Mouse (Mus musculus): ENCODE measurements around the gene Wnk2. TPM values are rescaled to one million over a fixed set of nuclear protein-coding genes. Genes with fewer than 3 reads are reported as not detected.
A peak's percentile ranks its signal among the peaks of the same experiment; 100 is the strongest.

Gene Wnk2
- polyA plus RNA-seq, 1 experiment from 2014 or later: 0.50 TPM

GRCm38 (mm10) chr13:49146698-49147006 is 1.2 kb downstream of the Wnk2 start:
- H3K4me2 ChIP-seq (ENCODE audit: low read length): peak overlapping the region; percentile 100
- peaks cover 17% of the 10 kb centered on the region for H3K27me3 ChIP-seq (ENCODE audit: insufficient read depth, low read length)
- no peaks in the 10 kb centered on the region for H3K9me3 ChIP-seq (replicated peaks; ENCODE audit: low read length)
- peaks cover 12% of the 10 kb centered on the region; the same call in 1 of the 2 replicates for H3K4me1 ChIP-seq (replicated peaks; ENCODE audit: insufficient read depth, low read length)
- H3K36me3 ChIP-seq (ENCODE audit: insufficient read depth, low read length): no peaks in the 10 kb centered on the region
- peak overlapping the region; percentile 65 for H3K9ac ChIP-seq (ENCODE audit: low read depth, low read length)
- no peak for TF ChIP-seq CTCF (IDR thresholded peaks at IDR 0.05; ENCODE audit: low read depth)
- ATAC-seq (replicated peaks; ENCODE audit: low FRiP score, low read depth) (no peak), DNase-seq (ENCODE audit: low spot score) (no peak)
- H3K27ac ChIP-seq: no peak overlapping the region
- 1% methylated on average over 44 of the region's 44 CpGs for WGBS
- H3K4me3 ChIP-seq (replicated peaks; ENCODE audit: low read depth, low read length): peak overlapping the region; percentile 64

- peak overlapping the region; percentile 64 for H3K4me3 ChIP-seq (replicated peaks; ENCODE audit: low read depth, low read length)
- no peaks in the 10 kb centered on the region for H3K9me3 ChIP-seq (replicated peaks; ENCODE audit: low read length)
- no peak for DNase-seq (ENCODE audit: low spot score)
- H3K27me3 ChIP-seq (ENCODE audit: insufficient read depth, low read length): peaks cover 17% of the 10 kb centered on the region
- WGBS: 27% methylated on average over 17 of the region's 17 CpGs
- no peaks in the 10 kb centered on the region for H3K36me3 ChIP-seq (ENCODE audit: insufficient read depth, low read length)
- no peak for TF ChIP-seq CTCF (IDR thresholded peaks at IDR 0.05; ENCODE audit: low read depth)
- peak overlapping the region; percentile 65; the same call in 1 of the 2 replicates for H3K9ac ChIP-seq (ENCODE audit: low read depth, low read length)
- ATAC-seq (replicated peaks; ENCODE audit: low FRiP score, low read depth): no peak
- peak overlapping the region; percentile 100 for H3K4me2 ChIP-seq (ENCODE audit: low read length)
- no peak overlapping the region for H3K27ac ChIP-seq
- peaks cover 12% of the 10 kb centered on the region; the same call in 1 of the 2 replicates for H3K4me1 ChIP-seq (replicated peaks; ENCODE audit: insufficient read depth, low read length)
These were observed 1.6 kb downstream of the Wnk2 start for GRCm38 (mm10) chr13:49146040-49146697.

- Histone ChIP-seq H3K9ac (ENCODE audit: low read depth, low read length) (no peak overlapping the region), H3K9me3 (replicated peaks; ENCODE audit: low read length) (no peaks in the 10 kb centered on the region), H3K4me3 (replicated peaks; ENCODE audit: low read depth, low read length) (no peak overlapping the region), H3K27me3 (ENCODE audit: insufficient read depth, low read length) (peaks cover 17% of the 10 kb centered on the region), H3K4me1 (replicated peaks; ENCODE audit: insufficient read depth, low read length) (peaks cover 12% of the 10 kb centered on the region; the same call in 1 of the 2 replicates), H3K36me3 (ENCODE audit: insufficient read depth, low read length) (no peaks in the 10 kb centered on the region), H3K27ac (no peak overlapping the region), H3K4me2 (ENCODE audit: low read length) (no peak overlapping the region)
- no peak for TF ChIP-seq CTCF (IDR thresholded peaks at IDR 0.05; ENCODE audit: low read depth)
- WGBS: 56% methylated on average over 7 of the region's 7 CpGs
- peak; percentile 20 for DNase-seq (ENCODE audit: low spot score)
- ATAC-seq (replicated peaks; ENCODE audit: low FRiP score, low read depth): no peak
These were observed 2.4 kb downstream of the Wnk2 start for GRCm38 (mm10) chr13:49145396-49145795.

GRCm38 (mm10) chr13:49144451-49144850 is 3.4 kb downstream of the Wnk2 start:
- Histone ChIP-seq H3K4me2 (ENCODE audit: low read length) (no peak overlapping the region), H3K36me3 (ENCODE audit: insufficient read depth, low read length) (no peaks in the 10 kb centered on the region), H3K27ac (no peak overlapping the region), H3K4me3 (replicated peaks; ENCODE audit: low read depth, low read length) (no peak overlapping the region), H3K27me3 (ENCODE audit: insufficient read depth, low read length) (peaks cover 17% of the 10 kb centered on the region), H3K9ac (ENCODE audit: low read depth, low read length) (no peak overlapping the region), H3K4me1 (replicated peaks; ENCODE audit: insufficient read depth, low read length) (peaks cover 12% of the 10 kb centered on the region; the same call in 1 of the 2 replicates), H3K9me3 (replicated peaks; ENCODE audit: low read length) (no peaks in the 10 kb centered on the region)
- TF ChIP-seq CTCF (IDR thresholded peaks at IDR 0.05; ENCODE audit: low read depth): no peak
- 59% methylated on average over 6 of the region's 6 CpGs for WGBS
- DNase-seq (ENCODE audit: low spot score) (no peak), ATAC-seq (replicated peaks; ENCODE audit: low FRiP score, low read depth) (no peak)

- no peaks in the 10 kb centered on the region for H3K9me3 ChIP-seq (replicated peaks; ENCODE audit: low read length)
- H3K27me3 ChIP-seq (ENCODE audit: insufficient read depth, low read length): peaks cover 17% of the 10 kb centered on the region
- H3K9ac ChIP-seq (ENCODE audit: low read depth, low read length): no peak overlapping the region
- ATAC-seq (replicated peaks; ENCODE audit: low FRiP score, low read depth): no peak
- no peak overlapping the region for H3K27ac ChIP-seq
- H3K4me3 ChIP-seq (replicated peaks; ENCODE audit: low read depth, low read length): no peak overlapping the region
- H3K4me2 ChIP-seq (ENCODE audit: low read length): no peak overlapping the region
- WGBS: 96% methylated on average over 7 of the region's 7 CpGs
- TF ChIP-seq CTCF (IDR thresholded peaks at IDR 0.05; ENCODE audit: low read depth): no peak
- DNase-seq (ENCODE audit: low spot score): no peak
- H3K36me3 ChIP-seq (ENCODE audit: insufficient read depth, low read length): no peaks in the 10 kb centered on the region
- H3K4me1 ChIP-seq (replicated peaks; ENCODE audit: insufficient read depth, low read length): peaks cover 12% of the 10 kb centered on the region; the same call in 1 of the 2 replicates
These were observed 4.5 kb downstream of the Wnk2 start for GRCm38 (mm10) chr13:49143323-49143722.

- peaks cover 17% of the 10 kb centered on the region for H3K27me3 ChIP-seq (ENCODE audit: insufficient read depth, low read length)
- 78% methylated on average over 5 of the region's 5 CpGs for WGBS
- no peaks in the 10 kb centered on the region for H3K9me3 ChIP-seq (replicated peaks; ENCODE audit: low read length)
- no peak overlapping the region for H3K4me2 ChIP-seq (ENCODE audit: low read length)
- no peaks in the 10 kb centered on the region for H3K36me3 ChIP-seq (ENCODE audit: insufficient read depth, low read length)
- H3K27ac ChIP-seq: no peak overlapping the region
- no peak for DNase-seq (ENCODE audit: low spot score)
- H3K9ac ChIP-seq (ENCODE audit: low read depth, low read length): no peak overlapping the region
- H3K4me3 ChIP-seq (replicated peaks; ENCODE audit: low read depth, low read length): no peak overlapping the region
- H3K4me1 ChIP-seq (replicated peaks; ENCODE audit: insufficient read depth, low read length): peaks cover 8% of the 10 kb centered on the region; the same call in 1 of the 2 replicates
- no peak for ATAC-seq (replicated peaks; ENCODE audit: low FRiP score, low read depth)
- no peak for TF ChIP-seq CTCF (IDR thresholded peaks at IDR 0.05; ENCODE audit: low read depth)
These were observed 5.4 kb downstream of the Wnk2 start for GRCm38 (mm10) chr13:49142396-49142795.
